Mouse (Mus musculus): Measurements from ENCODE around the gene Defa32.
"Not testable (repeated sequence)": the region's sequence is repeated elsewhere in the genome, so short reads cannot be mapped to it uniquely, and the experiment has no call there.

The Defa32 gene

GRCm38 (mm10) chr8:21528732-21529131 is at the start of gene Defa32:
Defa32 (plus strand) TSS chr8:21529032.
- DNase-seq (ENCODE audit: low spot score), result not testable (repeated sequence)

- not testable (repeated sequence) for DNase-seq (ENCODE audit: low spot score)
These were observed 19.9 kb upstream of the Defa32 start, which contains the start of gene Defa20 for GRCm38 (mm10) chr8:21508958-21509357. Defa20 (plus strand) TSS chr8:21509258.

- not testable (repeated sequence) for DNase-seq (ENCODE audit: low spot score)
These were observed 36.3 kb downstream of the Defa32 start, which contains the start of gene Defa37 for GRCm38 (mm10) chr8:21565086-21565485. Defa37 (plus strand) TSS chr8:21565386.

Measured in layer of hippocampus, adult 9-10 months (tissue).